Mouse (Mus musculus): ENCODE results near the gene Kcnip1. TPM values are rescaled to one million over a fixed set of nuclear protein-coding genes. Genes with fewer than 3 reads are reported as not detected.

Kcnip1 gene
- polyA plus RNA-seq, 1 experiment from 2014 or later, result 0.35 TPM

DNA sequence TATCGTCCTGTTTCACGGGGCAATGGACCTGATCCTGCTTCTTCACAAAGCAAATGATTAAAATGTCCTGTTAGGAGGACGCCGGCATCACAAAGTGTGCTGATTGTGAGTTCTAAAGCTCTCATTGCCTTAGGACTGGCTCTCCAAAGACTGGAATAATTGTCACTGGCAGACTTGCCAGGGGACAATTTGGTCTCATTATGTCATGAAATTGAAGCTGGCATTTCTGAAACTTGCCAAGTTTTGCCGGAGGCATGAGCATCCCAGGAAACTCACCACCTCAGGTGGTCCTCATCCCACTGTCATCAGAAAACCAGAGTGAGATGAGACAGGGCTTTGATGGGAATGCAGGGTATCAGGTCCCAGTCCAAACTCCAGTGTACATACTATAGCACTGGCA, 171.6 kb downstream of the Kcnip1 start:
- no peaks in the 10 kb centered on the region for H3K36me3 ChIP-seq
- H3K4me2 ChIP-seq, result no peak overlapping the region
- H3K27me3 ChIP-seq, result 0 out of 2 replicates have a peak, but pooled peaks cover 3% of the 10 kb centered on the region
- H3K9me3 ChIP-seq (replicated peaks), result no peaks in the 10 kb centered on the region
- H3K4me3 ChIP-seq (replicated peaks), result no peak overlapping the region
- DNase-seq, result no peak
- H3K4me1 ChIP-seq (replicated peaks), result no peaks in the 10 kb centered on the region
- no peak for ATAC-seq (ENCODE audit: low read depth)
- no peak overlapping the region for H3K9ac ChIP-seq
- WGBS (ENCODE audit: insufficient replicate concordance), result 60% methylated on average over 5 of the region's 5 CpGs
- no peak overlapping the region for H3K27ac ChIP-seq

DNA sequence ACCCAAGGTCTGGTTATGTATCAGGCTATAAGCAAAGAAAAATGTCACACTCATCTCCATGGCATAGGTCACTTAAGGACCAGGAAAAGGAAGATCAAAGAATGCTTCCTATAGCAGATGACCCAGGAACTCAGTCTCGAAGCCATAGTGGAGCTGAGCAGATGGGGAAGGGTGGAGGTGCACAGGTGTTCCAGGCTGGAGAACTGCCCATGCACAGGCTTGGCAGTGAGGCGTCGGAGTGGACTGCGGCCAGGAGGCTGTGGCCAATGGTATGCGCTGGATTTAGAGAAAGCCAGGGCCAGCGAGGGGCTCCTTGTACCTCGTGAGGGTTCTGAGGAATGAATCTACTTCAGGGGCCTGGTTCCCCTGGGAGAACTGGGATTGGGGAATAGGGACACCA, 172.1 kb downstream of the Kcnip1 start:
- Histone ChIP-seq H3K9me3 (replicated peaks) (no peaks in the 10 kb centered on the region), H3K36me3 (no peaks in the 10 kb centered on the region), H3K4me3 (replicated peaks) (no peak overlapping the region), H3K27me3 (0 out of 2 replicates have a peak, but pooled peaks cover 3% of the 10 kb centered on the region), H3K9ac (no peak overlapping the region), H3K27ac (no peak overlapping the region), H3K4me2 (no peak overlapping the region), H3K4me1 (replicated peaks) (no peaks in the 10 kb centered on the region)
- ATAC-seq (ENCODE audit: low read depth) (no peak), DNase-seq (no peak)
- 74% methylated on average over 7 of the region's 7 CpGs for WGBS (ENCODE audit: insufficient replicate concordance)

DNA sequence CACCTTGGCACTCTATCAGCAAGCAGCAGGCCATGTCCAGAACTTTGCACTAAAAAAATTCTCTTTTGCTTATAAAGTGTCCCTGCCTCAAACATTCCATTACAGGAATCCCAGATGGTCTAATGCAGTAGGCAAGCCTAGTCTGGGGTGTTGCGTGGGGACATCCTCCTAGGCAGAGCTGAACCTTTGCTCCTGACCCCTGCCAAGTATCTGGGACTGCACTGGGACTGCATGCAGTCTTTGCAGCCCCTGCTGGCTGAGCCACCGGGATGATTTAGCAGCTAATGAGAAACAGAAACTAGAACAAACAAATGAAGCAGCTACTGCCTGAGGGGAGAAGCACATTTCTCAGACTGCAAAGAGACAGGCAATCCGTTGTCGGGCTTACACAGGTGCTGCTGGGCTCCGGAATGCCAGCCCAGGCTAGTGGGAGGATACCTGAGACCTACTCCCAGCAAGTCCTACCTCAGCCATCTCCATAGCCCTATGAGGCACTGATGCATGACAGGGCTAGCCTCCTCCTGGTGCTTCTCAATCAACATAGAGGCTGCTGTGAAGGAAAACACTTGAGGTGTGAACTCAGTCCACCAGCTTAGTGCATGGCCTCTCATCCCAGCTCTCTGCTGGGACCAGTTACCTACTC, 174.0 kb downstream of the Kcnip1 start:
- ATAC-seq (ENCODE audit: low read depth), result no peak
- no peak for DNase-seq
- WGBS (ENCODE audit: insufficient replicate concordance), result 41% methylated on average over 5 of the region's 5 CpGs

DNA sequence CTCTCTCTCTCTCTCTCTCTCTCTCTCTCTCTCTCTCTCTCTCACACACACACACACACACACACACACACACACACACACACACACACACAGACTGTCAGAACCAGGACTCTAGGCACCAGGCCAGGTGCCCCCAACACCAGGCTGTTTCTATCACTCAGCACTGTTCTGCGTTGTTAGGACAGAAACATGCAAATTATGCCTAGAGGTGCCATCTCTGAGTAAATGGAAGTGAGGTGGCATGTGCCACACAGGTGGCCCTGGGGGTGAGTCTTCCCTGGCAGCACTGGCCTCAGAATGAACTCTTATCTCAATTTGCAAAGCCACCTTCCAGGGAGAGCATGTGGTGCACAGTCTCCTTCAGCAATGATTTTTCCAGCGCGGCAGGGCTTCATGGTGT, 176.9 kb downstream of the Kcnip1 start:
- DNase-seq (no peak), ATAC-seq (ENCODE audit: low read depth) (no peak)
- WGBS (ENCODE audit: insufficient replicate concordance), result 49% methylated on average over 3 of the region's 3 CpGs
- H3K27me3 ChIP-seq, result 0 out of 2 replicates have a peak, but pooled peaks cover 2% of the 10 kb centered on the region
- no peak overlapping the region for H3K9ac ChIP-seq
- no peaks in the 10 kb centered on the region for H3K4me1 ChIP-seq (replicated peaks)
- no peaks in the 10 kb centered on the region for H3K36me3 ChIP-seq
- no peak overlapping the region for H3K4me3 ChIP-seq (replicated peaks)
- no peaks in the 10 kb centered on the region for H3K9me3 ChIP-seq (replicated peaks)
- H3K27ac ChIP-seq, result no peak overlapping the region
- no peak overlapping the region for H3K4me2 ChIP-seq

More for the DNA sequence above, 174.0 kb downstream of the Kcnip1 start:
- 0 out of 2 replicates have a peak, but pooled peaks cover 3% of the 10 kb centered on the region for H3K27me3 ChIP-seq
- no peaks in the 10 kb centered on the region for H3K4me1 ChIP-seq (replicated peaks)
- H3K9me3 ChIP-seq (replicated peaks), result no peaks in the 10 kb centered on the region
- no peak overlapping the region for H3K4me3 ChIP-seq (replicated peaks)
- no peak overlapping the region for H3K4me2 ChIP-seq
- H3K27ac ChIP-seq, result no peak overlapping the region
- no peak overlapping the region for H3K9ac ChIP-seq
- H3K36me3 ChIP-seq, result no peaks in the 10 kb centered on the region

DNA sequence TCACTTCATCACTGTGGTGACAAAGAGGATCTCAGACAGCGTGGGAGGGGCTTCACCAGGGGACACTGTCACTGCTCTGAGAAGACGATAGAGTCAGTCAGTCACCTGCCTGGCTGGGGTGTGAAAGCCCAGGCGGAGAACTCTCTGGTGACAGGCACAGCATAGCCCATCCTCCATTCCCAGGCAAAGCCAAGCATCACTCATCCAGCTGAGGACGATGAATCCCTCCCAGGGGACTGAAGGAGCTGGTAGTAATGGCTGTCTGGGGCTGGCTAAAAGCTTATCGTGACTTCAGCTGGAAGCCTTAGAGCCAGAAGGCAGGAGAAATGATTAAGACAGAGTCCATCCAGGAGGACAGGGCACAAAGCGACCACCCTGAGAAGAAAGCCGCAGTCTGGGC, 182.8 kb downstream of the Kcnip1 start:
- DNase-seq (no peak), ATAC-seq (ENCODE audit: low read depth) (no peak)
- Histone ChIP-seq H3K27ac (no peak overlapping the region), H3K4me2 (no peak overlapping the region), H3K9ac (no peak overlapping the region), H3K36me3 (no peaks in the 10 kb centered on the region), H3K27me3 (no peaks in the 10 kb centered on the region), H3K4me1 (replicated peaks) (no peaks in the 10 kb centered on the region), H3K9me3 (replicated peaks) (no peaks in the 10 kb centered on the region), H3K4me3 (replicated peaks) (no peak overlapping the region)
- WGBS (ENCODE audit: insufficient replicate concordance), result 53% methylated on average over 7 of the region's 7 CpGs

DNA sequence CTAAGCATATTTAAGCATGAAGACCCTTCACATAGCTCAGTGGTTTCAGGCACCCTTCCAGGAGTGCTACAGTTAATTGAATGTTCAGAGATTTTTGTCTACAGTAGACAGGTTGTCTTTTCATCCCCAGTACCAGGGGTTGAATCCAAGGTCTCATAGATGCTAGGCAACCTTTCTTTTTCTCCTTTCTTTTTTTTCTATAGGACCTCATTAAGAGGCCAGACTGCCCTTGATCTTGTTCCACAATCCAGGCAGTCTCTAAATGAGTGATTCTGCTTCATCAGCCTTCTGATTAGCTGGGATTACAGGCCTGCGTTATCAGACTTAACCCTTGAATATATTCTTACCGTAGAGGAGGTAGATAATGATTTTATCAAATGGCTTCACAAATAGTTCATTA, 189.9 kb downstream of the Kcnip1 start:
- Histone ChIP-seq H3K36me3 (no peaks in the 10 kb centered on the region), H3K9ac (no peak overlapping the region), H3K4me1 (replicated peaks) (no peaks in the 10 kb centered on the region), H3K9me3 (replicated peaks) (no peaks in the 10 kb centered on the region), H3K4me2 (no peak overlapping the region), H3K27ac (no peak overlapping the region), H3K27me3 (no peaks in the 10 kb centered on the region), H3K4me3 (replicated peaks) (no peak overlapping the region)
- 67% methylated on average over 2 of the region's 2 CpGs for WGBS (ENCODE audit: insufficient replicate concordance)
- no peak for DNase-seq
- ATAC-seq (ENCODE audit: low read depth), result no peak

DNA sequence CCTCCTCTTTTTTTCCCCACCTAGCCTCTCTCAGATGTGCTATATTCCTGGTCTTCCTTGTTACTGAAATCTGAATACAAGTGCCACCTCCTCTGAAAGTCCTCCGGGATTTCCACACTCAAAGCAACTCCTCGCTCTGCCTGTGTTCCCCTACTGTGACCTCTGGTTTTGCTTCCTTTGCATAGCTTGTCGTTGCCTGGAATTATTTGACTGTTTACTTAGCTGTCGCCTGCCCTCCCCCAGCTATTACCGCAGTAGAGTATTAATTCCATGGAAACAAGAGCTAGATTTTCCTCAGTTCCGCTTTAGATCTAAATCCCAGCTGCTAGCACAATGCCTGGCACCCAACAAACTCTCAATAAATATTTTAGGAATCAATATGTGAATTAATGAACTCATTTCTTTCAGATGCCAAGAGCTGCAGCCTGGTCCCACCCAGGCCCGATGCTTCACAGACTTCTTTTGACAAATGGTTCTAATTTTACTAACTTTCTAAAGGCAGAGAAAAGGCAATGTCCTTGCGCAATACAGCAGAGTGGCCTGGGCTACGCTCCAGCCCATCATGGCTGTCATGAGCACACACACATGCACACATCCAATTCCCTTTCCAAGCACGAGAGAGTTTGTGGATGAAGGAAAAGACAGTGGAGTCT, 192.4 kb downstream of the Kcnip1 start:
- no peaks in the 10 kb centered on the region for H3K36me3 ChIP-seq
- H3K27ac ChIP-seq, result no peak overlapping the region
- no peaks in the 10 kb centered on the region for H3K27me3 ChIP-seq
- H3K9me3 ChIP-seq (replicated peaks), result no peaks in the 10 kb centered on the region
- no peak for ATAC-seq (ENCODE audit: low read depth)
- WGBS (ENCODE audit: insufficient replicate concordance), result 58% methylated on average over 10 of the region's 10 CpGs
- H3K4me3 ChIP-seq (replicated peaks), result no peak overlapping the region
- H3K4me1 ChIP-seq (replicated peaks), result no peaks in the 10 kb centered on the region
- no peak for DNase-seq
- H3K9ac ChIP-seq, result no peak overlapping the region
- H3K4me2 ChIP-seq, result no peak overlapping the region

DNA sequence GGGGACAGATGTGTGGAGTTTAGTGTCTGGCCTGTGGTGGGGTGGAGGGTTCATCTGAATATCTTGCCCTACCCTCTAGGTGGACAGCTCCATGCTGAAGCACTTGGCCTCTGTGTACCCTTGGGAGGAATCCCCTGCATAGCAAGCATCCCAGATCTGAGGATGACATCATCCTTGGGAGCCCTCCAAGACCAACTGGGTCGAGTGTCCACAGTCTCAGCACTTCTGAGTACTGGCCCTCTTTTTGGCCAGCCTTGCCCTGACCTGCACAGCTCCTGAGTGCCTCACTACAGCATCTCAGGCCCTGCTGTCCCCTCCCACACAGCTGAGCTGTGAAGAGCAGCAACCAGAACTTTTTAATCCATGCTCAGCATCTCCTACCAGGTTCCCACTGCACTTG, 193.0 kb downstream of the Kcnip1 start:
- 9% methylated on average over 1 of the region's 1 CpGs for WGBS (ENCODE audit: insufficient replicate concordance)
- Histone ChIP-seq H3K4me3 (replicated peaks) (no peak overlapping the region), H3K9ac (no peak overlapping the region), H3K4me1 (replicated peaks) (no peaks in the 10 kb centered on the region), H3K4me2 (no peak overlapping the region), H3K27ac (no peak overlapping the region), H3K36me3 (no peaks in the 10 kb centered on the region), H3K27me3 (no peaks in the 10 kb centered on the region), H3K9me3 (replicated peaks) (no peaks in the 10 kb centered on the region)
- no peak for DNase-seq
- ATAC-seq (ENCODE audit: low read depth), result no peak

DNA sequence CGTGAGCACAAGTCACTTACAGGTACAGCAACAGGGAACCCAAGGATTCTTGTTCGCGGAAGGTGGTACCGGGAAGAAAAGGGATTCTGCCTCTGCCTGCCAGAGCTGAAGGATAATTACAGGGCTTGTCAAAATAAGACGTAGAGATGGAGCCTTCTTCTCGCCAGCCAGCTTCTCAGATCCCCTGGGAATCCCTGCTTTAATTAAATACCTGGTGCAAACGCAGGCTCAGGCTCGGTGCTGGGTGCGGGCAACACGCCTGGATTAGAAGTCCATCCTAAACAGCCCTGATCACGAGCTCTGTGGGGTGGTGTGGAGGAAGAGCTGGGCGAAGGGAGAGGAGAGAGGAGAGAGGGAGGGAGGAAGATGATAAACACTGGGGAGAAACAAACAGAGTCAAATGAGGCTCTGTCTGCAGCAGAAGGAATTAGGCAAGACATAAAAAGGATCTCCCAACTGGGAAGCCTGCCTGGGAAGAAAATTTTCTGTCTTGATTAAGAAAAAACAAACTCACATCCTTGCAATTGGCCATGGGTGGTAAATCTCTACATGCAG, 194.8 kb downstream of the Kcnip1 start:
- Histone ChIP-seq H3K27me3 (no peaks in the 10 kb centered on the region), H3K9ac (no peak overlapping the region), H3K4me3 (replicated peaks) (no peak overlapping the region), H3K27ac (no peak overlapping the region), H3K4me2 (no peak overlapping the region), H3K36me3 (no peaks in the 10 kb centered on the region), H3K4me1 (replicated peaks) (no peaks in the 10 kb centered on the region), H3K9me3 (replicated peaks) (no peaks in the 10 kb centered on the region)
- ATAC-seq (ENCODE audit: low read depth), result no peak
- DNase-seq, result no peak
- WGBS (ENCODE audit: insufficient replicate concordance), result 49% methylated on average over 12 of the region's 12 CpGs

DNA sequence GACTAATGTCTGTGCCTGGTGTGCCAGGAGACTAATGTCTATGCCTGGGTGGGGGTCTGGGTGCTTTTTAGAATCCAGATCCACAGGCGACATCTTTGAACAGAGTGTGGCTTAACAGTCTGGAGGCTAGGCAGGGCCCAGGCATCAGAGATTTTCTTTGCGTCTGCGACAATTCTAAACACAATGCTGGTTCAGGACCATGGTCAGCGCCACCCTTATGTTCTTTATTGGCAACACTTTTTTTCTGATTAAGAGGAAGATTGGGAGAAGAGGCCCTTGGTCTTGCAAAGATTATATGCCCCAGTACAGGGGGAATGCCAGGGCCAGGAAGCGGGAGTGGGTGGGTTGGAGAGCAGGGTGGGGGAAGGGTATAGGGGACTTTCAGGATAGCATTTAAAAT, 205.6 kb downstream of the Kcnip1 start:
- 10% methylated on average over 5 of the region's 5 CpGs for WGBS (ENCODE audit: insufficient replicate concordance)
- Histone ChIP-seq H3K27me3 (no peaks in the 10 kb centered on the region), H3K9ac (no peak overlapping the region), H3K27ac (no peak overlapping the region), H3K36me3 (no peaks in the 10 kb centered on the region), H3K4me3 (replicated peaks) (no peak overlapping the region), H3K4me2 (no peak overlapping the region), H3K4me1 (replicated peaks) (no peaks in the 10 kb centered on the region), H3K9me3 (replicated peaks) (no peaks in the 10 kb centered on the region)
- ATAC-seq (ENCODE audit: low read depth), result no peak
- DNase-seq, result no peak

DNA sequence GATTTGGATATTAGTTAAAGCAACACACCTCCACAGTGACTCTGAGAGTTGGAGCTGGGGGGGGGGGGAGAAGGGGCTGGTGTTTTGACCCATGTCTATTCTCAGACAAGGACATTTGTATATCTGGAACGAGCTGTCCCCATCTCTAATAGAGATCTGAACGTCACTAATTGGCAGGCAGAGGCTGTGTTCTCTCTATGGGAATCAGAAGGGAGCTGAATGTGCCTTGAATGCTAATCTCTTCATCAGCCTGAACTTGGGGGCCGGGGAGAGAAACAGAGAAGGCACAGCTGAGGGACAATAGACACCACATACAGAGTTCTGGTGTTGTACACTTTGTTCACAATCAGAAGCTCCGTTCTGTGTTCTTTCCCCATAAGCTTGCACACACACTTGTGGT, 206.4 kb downstream of the Kcnip1 start:
- H3K9ac ChIP-seq, result no peak overlapping the region
- no peaks in the 10 kb centered on the region for H3K4me1 ChIP-seq (replicated peaks)
- H3K4me3 ChIP-seq (replicated peaks), result no peak overlapping the region
- no peaks in the 10 kb centered on the region for H3K27me3 ChIP-seq
- no peak overlapping the region for H3K4me2 ChIP-seq
- no peak overlapping the region for H3K27ac ChIP-seq
- ATAC-seq (ENCODE audit: low read depth), result no peak
- H3K36me3 ChIP-seq, result no peaks in the 10 kb centered on the region
- no peak for DNase-seq
- H3K9me3 ChIP-seq (replicated peaks), result no peaks in the 10 kb centered on the region
- WGBS (ENCODE audit: insufficient replicate concordance), result 48% methylated on average over 4 of the region's 4 CpGs

DNA sequence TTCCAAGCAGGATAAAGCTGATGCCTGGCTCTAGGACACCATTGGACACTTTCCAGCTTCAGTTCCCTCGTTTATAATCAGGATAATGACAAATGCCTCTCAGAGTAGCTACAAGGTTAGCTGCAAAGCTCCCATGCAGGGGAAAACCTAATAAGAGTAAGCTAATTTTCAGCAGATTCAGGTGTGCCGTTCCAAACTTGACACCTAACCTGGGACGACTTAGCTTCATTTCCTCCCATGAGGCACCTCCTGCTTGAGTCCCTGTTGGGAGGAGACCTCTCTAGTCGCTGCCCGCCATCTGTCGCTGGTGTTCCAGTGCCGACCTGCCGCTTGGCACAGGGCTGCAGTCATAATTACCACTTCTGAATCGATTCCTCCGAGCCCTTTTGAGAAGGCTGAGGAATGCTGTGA, 211.4 kb downstream of the Kcnip1 start:
- ATAC-seq (ENCODE audit: low read depth), result no peak
- DNase-seq, result no peak
- 31% methylated on average over 10 of the region's 10 CpGs for WGBS (ENCODE audit: insufficient replicate concordance)

More for the DNA sequence above, 211.4 kb downstream of the Kcnip1 start:
- no peaks in the 10 kb centered on the region for H3K27me3 ChIP-seq
- no peak overlapping the region for H3K4me2 ChIP-seq
- H3K4me1 ChIP-seq (replicated peaks), result no peaks in the 10 kb centered on the region
- H3K9ac ChIP-seq, result no peak overlapping the region
- no peak overlapping the region for H3K27ac ChIP-seq
- no peak overlapping the region for H3K4me3 ChIP-seq (replicated peaks)
- no peaks in the 10 kb centered on the region for H3K9me3 ChIP-seq (replicated peaks)
- no peaks in the 10 kb centered on the region for H3K36me3 ChIP-seq

All from liver, embryonic 13.5 days (tissue).